Mouse (Mus musculus): ENCODE results near the gene 4930432K21Rik. TPM values are rescaled to one million over a fixed set of nuclear protein-coding genes. Genes with fewer than 3 reads are reported as not detected.

The 4930432K21Rik gene
- under 1 TPM in 1 of 2 experiments, not detected in 1; 0.28 TPM for total RNA-seq (2021)
- long read RNA-seq, experiment 1, result 0 reads
- long read RNA-seq, experiment 2, result 0 reads

- peak; percentile 90 to 92 for DNase-seq
- intact Hi-C loops (cut with DNase I), result no loop called here
These were observed at the start of gene 4930432K21Rik, which contains the start of gene Cc2d1a for GRCm38 (mm10) chr8:84147769-84148530. TSS of gene 4930432K21Rik (plus strand) at chr8:84148025. TSS of gene Cc2d1a (minus strand) at chr8:84147936.

GRCm38 (mm10) chr8:84098376-84098775 is 49.4 kb upstream of the 4930432K21Rik start:
- intact Hi-C loops (cut with DNase I), result no loop called here
- DNase-seq, result no peak

GRCm38 (mm10) chr8:84101476-84102270 is 46.2 kb upstream of the 4930432K21Rik start:
- intact Hi-C loops (cut with DNase I), result no loop called here
- no peak for DNase-seq

GRCm38 (mm10) chr8:84103601-84104000 is 44.2 kb upstream of the 4930432K21Rik start:
- no peak for DNase-seq
- intact Hi-C loops (cut with DNase I), result no loop called here

- DNase-seq, result no peak
- intact Hi-C loops (cut with DNase I), result no loop called here
These were observed 43.6 kb upstream of the 4930432K21Rik start for GRCm38 (mm10) chr8:84104221-84104620.

- intact Hi-C loops (cut with DNase I), result loop anchor here (5.0 kb wide), 1 partner anchor 532 kb away; no protein-coding TSS in a partner anchor
- peak; percentile 91 to 98 for DNase-seq
These were observed 42.9 kb upstream of the 4930432K21Rik start, which contains the start of gene Dcaf15 for GRCm38 (mm10) chr8:84104697-84105609. TSS of gene Dcaf15 (minus strand) at chr8:84104768.

GRCm38 (mm10) chr8:84105676-84106075 is 42.1 kb upstream of the 4930432K21Rik start:
- intact Hi-C loops (cut with DNase I), result loop anchor here (5.0 kb wide), 1 partner anchor 532 kb away; no protein-coding TSS in a partner anchor
- no peak for DNase-seq

- intact Hi-C loops (cut with DNase I), result loop anchor here (5.0 kb wide), 1 partner anchor 531 kb away; no protein-coding TSS in a partner anchor
- DNase-seq, result no peak
These were observed 41.4 kb upstream of the 4930432K21Rik start for GRCm38 (mm10) chr8:84106216-84107040.

- no peak for DNase-seq
- intact Hi-C loops (cut with DNase I), result no loop called here
These were observed 32.2 kb upstream of the 4930432K21Rik start for GRCm38 (mm10) chr8:84115646-84116045.

- intact Hi-C loops (cut with DNase I), result no loop called here
These were observed 25.7 kb upstream of the 4930432K21Rik start for GRCm38 (mm10) chr8:84122151-84122550.

GRCm38 (mm10) chr8:84125656-84126055 is 22.2 kb upstream of the 4930432K21Rik start, which contains the start of gene Podnl1:
TSS of gene Podnl1 (plus strand) at chr8:84125989.
- no peak for DNase-seq
- intact Hi-C loops (cut with DNase I), result no loop called here

More at GRCm38 (mm10) chr8:84122151-84122550, 25.7 kb upstream of the 4930432K21Rik start:
- DNase-seq, result no peak

GRCm38 (mm10) chr8:84126742-84127141 is 21.1 kb upstream of the 4930432K21Rik start:
- no peak for DNase-seq
- intact Hi-C loops (cut with DNase I), result no loop called here

- intact Hi-C loops (cut with DNase I), result no loop called here
- no peak for DNase-seq
These were observed 20.5 kb upstream of the 4930432K21Rik start for GRCm38 (mm10) chr8:84127202-84127901.

GRCm38 (mm10) chr8:84128277-84128676 is 19.5 kb upstream of the 4930432K21Rik start:
- intact Hi-C loops (cut with DNase I), result no loop called here
- DNase-seq, result no peak

GRCm38 (mm10) chr8:84130806-84131205 is 17.0 kb upstream of the 4930432K21Rik start:
- intact Hi-C loops (cut with DNase I), result no loop called here
- no peak for DNase-seq

- intact Hi-C loops (cut with DNase I), result no loop called here
These were observed 15.6 kb upstream of the 4930432K21Rik start for GRCm38 (mm10) chr8:84132225-84132624.

GRCm38 (mm10) chr8:84137848-84138247 is 10.0 kb upstream of the 4930432K21Rik start:
- intact Hi-C loops (cut with DNase I), result no loop called here

More at GRCm38 (mm10) chr8:84132225-84132624, 15.6 kb upstream of the 4930432K21Rik start:
- DNase-seq, result no peak

GRCm38 (mm10) chr8:84140838-84141237 is 7.0 kb upstream of the 4930432K21Rik start:
- intact Hi-C loops (cut with DNase I), result no loop called here
- no peak for DNase-seq

More at GRCm38 (mm10) chr8:84137848-84138247, 10.0 kb upstream of the 4930432K21Rik start:
- DNase-seq, result no peak

All from gastrocnemius, postnatal 36 days (tissue).